Mouse (Mus musculus) adrenal gland (tissue): ENCODE data around the gene Ccdc84.
"Not testable (repeated sequence)": the region's sequence is repeated elsewhere in the genome, so short reads cannot be mapped to it uniquely, and the experiment has no call there.

ENCODE experiments used
- intact Hi-C: fragments of 180-260 bp; cut with DNase I; formaldehyde crosslinking; loops from one replicate; pipeline ENCODE4 v1.15.1; 2025
- microRNA-seq, 2 experiments: library from miRNA; unstranded; fragments of <30 nt; microRNA quantifications; one replicate each; pipeline ENCODE4; 2019

Gene Ccdc84

GRCm38 (mm10) chr9:44373386-44373785, 45.0 kb downstream of the Ccdc84 start:
- intact Hi-C loops: no loop called here

- intact Hi-C loops: no loop called here
Observed at GRCm38 (mm10) chr9:44364480-44364879, 53.9 kb downstream of the Ccdc84 start.

- intact Hi-C loops: not testable (repeated sequence)
Observed at GRCm38 (mm10) chr9:44361931-44362330, 56.4 kb downstream of the Ccdc84 start.

GRCm38 (mm10) chr9:44361190-44361917, 57.0 kb downstream of the Ccdc84 start, which contains the start of gene Vps11:
Gene Vps11, minus strand, starts transcription at chr9:44361670.
- intact Hi-C loops: no loop called here

Small RNA genes within 50 kb of the gene (microRNA-seq; reads per million reads assigned to microRNA genes)
- 0.62 to 0.69 reads per million in 2 experiments for gene Mir7085
